ENCODE assay signal across 26 mouse cellular contexts in the genomic region with DNA sequence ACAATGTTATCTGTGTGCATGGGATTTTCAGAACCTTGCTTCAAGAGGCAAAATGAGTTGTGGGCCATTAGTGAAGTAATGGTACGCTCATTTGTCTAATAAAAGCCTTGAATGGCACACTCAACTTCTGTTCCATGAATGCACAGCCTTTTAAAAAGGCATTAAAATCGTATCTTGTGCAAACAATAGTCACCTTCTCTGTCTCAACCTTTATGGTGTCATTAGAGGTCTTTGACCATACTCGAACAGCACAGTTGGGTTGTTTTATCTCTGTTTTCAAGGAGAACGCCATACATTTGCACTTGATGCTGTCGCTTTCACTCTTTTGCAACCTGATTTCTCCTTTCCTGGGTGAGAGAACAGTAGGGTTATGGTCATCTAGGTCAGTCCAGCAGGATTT. TPM values are rescaled to one million over a fixed set of nuclear protein-coding genes. Genes with fewer than 3 reads are reported as not detected.
A peak's percentile ranks its signal among the peaks of the same experiment; 100 is the strongest.
DNase-seq lines count a peak whose midpoint lies in the region; ATAC-seq and TF ChIP-seq lines count a peak whose summit lies in the region.
"Had no signal": no experiment of that assay in that cellular context is flagged by ENCODE, and none has a peak within 500 bp of the region (broad histone marks: within the 10 kb centered on the region; RNA-seq: fewer than 3 reads in every experiment).

No protein-coding gene starts in this region.

- H3K27ac ChIP-seq in stomach, embryonic 14.5 days (ENCODE audit: low read length): no peak overlapping the region
- no peak overlapping the region for H3K27ac ChIP-seq in stomach, postnatal 0 days (replicated peaks)
- H3K27ac ChIP-seq in intestine, embryonic 16.5 days (ENCODE audit: low read length): no peak overlapping the region
- H3K27ac ChIP-seq: embryonic facial prominence, embryonic 10.5 days; embryonic facial prominence, embryonic 12.5 days; forebrain, embryonic 12.5 days had no signal

- no peaks in the 10 kb centered on the region for H3K27me3 ChIP-seq in stomach, embryonic 14.5 days (ENCODE audit: control insufficient read depth, insufficient read depth, low read length)
- H3K27me3 ChIP-seq in stomach, postnatal 0 days (ENCODE audit: control insufficient read depth, insufficient read depth, low read length): no peaks in the 10 kb centered on the region
- H3K27me3 ChIP-seq in intestine, embryonic 16.5 days (replicated peaks; ENCODE audit: control insufficient read depth, insufficient read depth, low read length): 0 out of 2 replicates have a peak, but pooled peaks cover 5% of the 10 kb centered on the region
- H3K27me3 ChIP-seq: CH12.LX; embryonic facial prominence, embryonic 12.5 days; forebrain, embryonic 12.5 days; Patski had no signal

- no peak overlapping the region for H3K4me2 ChIP-seq in stomach, embryonic 14.5 days (replicated peaks; ENCODE audit: low read depth, low read length)
- no peak overlapping the region for H3K4me2 ChIP-seq in stomach, postnatal 0 days (replicated peaks; ENCODE audit: low read depth)
- H3K4me2 ChIP-seq in intestine, embryonic 16.5 days (ENCODE audit: low read depth, low read length): no peak overlapping the region
- H3K4me2 ChIP-seq: embryonic facial prominence, embryonic 12.5 days; forebrain, embryonic 12.5 days had no signal

- no peak overlapping the region for H3K4me3 ChIP-seq in stomach, embryonic 14.5 days (ENCODE audit: low read depth, low read length)
- H3K4me3 ChIP-seq in stomach, postnatal 0 days (ENCODE audit: low read depth, low read length): no peak overlapping the region
- H3K4me3 ChIP-seq in intestine, embryonic 16.5 days (ENCODE audit: low read length): no peak overlapping the region
- H3K4me3 ChIP-seq: embryonic facial prominence, embryonic 10.5 days; embryonic facial prominence, embryonic 12.5 days; forebrain, embryonic 12.5 days had no signal

- TF ChIP-seq CTCF in stomach, postnatal 0 days (IDR thresholded peaks at IDR 0.05; ENCODE audit: low read depth): no peak

- TF ChIP-seq EP300 in stomach, postnatal 0 days (optimal IDR thresholded peaks at IDR 0.05): no peak

- DNase-seq in stomach, postnatal 0 days (ENCODE audit: low spot score): no peak
- no peak for DNase-seq in cerebellum, postnatal 36 days
- no peak for DNase-seq in adrenal gland, adult 18-20 months (ENCODE audit: low spot score in 2 of 2)
- DNase-seq: adrenal gland, adult 2 months; adrenal gland, postnatal 10 days; adrenal gland, postnatal 25 days; B cell, adult 2 months; cerebellum, adult 11 months; cerebellum, adult 18-20 months; cerebellum, adult 8-10 months; cerebellum, adult 9-11 months; cerebellum, postnatal 14 days had no signal

- H3K9ac ChIP-seq in stomach, embryonic 14.5 days (replicated peaks; ENCODE audit: low read depth, low read length): no peak overlapping the region
- no peak overlapping the region for H3K9ac ChIP-seq in stomach, postnatal 0 days (ENCODE audit: low read length)
- no peak overlapping the region for H3K9ac ChIP-seq in intestine, embryonic 16.5 days (ENCODE audit: low read depth, low read length)
- H3K9ac ChIP-seq: embryonic facial prominence, embryonic 12.5 days; forebrain, embryonic 12.5 days had no signal

- WGBS in stomach, embryonic 14.5 days: 51% methylated on average over 5 of the region's 5 CpGs
- 54% methylated on average over 5 of the region's 5 CpGs for WGBS in stomach, postnatal 0 days
- 47% methylated on average over 5 of the region's 5 CpGs for WGBS in intestine, embryonic 16.5 days

- no peaks in the 10 kb centered on the region for H3K4me1 ChIP-seq in stomach, embryonic 14.5 days (ENCODE audit: control insufficient read depth, insufficient read depth, low read length)
- no peaks in the 10 kb centered on the region for H3K4me1 ChIP-seq in stomach, postnatal 0 days (replicated peaks; ENCODE audit: control insufficient read depth, insufficient read depth)
- H3K4me1 ChIP-seq in intestine, embryonic 16.5 days (ENCODE audit: control insufficient read depth, insufficient read depth, low read length): 0 out of 2 replicates have a peak, but pooled peaks cover 2% of the 10 kb centered on the region
- H3K4me1 ChIP-seq: embryonic facial prominence, embryonic 10.5 days; embryonic facial prominence, embryonic 12.5 days; forebrain, embryonic 12.5 days had no signal

- H3K9me3 ChIP-seq in stomach, embryonic 14.5 days (ENCODE audit: control insufficient read depth, low read depth, low read length): no peaks in the 10 kb centered on the region
- no peaks in the 10 kb centered on the region for H3K9me3 ChIP-seq in stomach, postnatal 0 days (ENCODE audit: control insufficient read depth, low read length)
- H3K9me3 ChIP-seq in intestine, embryonic 16.5 days (ENCODE audit: control insufficient read depth, low read length): no peaks in the 10 kb centered on the region
- H3K9me3 ChIP-seq: embryonic facial prominence, embryonic 10.5 days; embryonic facial prominence, embryonic 12.5 days; forebrain, embryonic 12.5 days; G1E had no signal

- no peaks in the 10 kb centered on the region for H3K36me3 ChIP-seq in stomach, embryonic 14.5 days (ENCODE audit: control insufficient read depth, insufficient read depth, low read length)
- H3K36me3 ChIP-seq in stomach, postnatal 0 days (ENCODE audit: control insufficient read depth, insufficient read depth, low read length): no peaks in the 10 kb centered on the region
- no peaks in the 10 kb centered on the region for H3K36me3 ChIP-seq in intestine, embryonic 16.5 days (ENCODE audit: control insufficient read depth, insufficient read depth, low read length)
- H3K36me3 ChIP-seq: embryonic facial prominence, embryonic 10.5 days; embryonic facial prominence, embryonic 12.5 days; forebrain, embryonic 12.5 days; G1E had no signal

- ATAC-seq in stomach, embryonic 14.5 days (ENCODE audit: insufficient number of reproducible peaks, insufficient read depth, low FRiP score, low read depth): 0 out of 2 replicates have a peak, but pooled peaks have one; percentile 18
- no peak for ATAC-seq in stomach, postnatal 0 days (ENCODE audit: low FRiP score, low TSS enrichment)
- ATAC-seq in intestine, embryonic 16.5 days: peak; percentile 86
- ATAC-seq: activated CD4-positive, CD25-positive, alpha-beta regulatory T cell, adult 4 months; CD4-positive, CD25-positive, alpha-beta regulatory T cell, adult 4 months; forebrain, embryonic 14.5 days; forebrain, embryonic 16.5 days; Patski had no signal

RNA-seq across cellular contexts. Expression of a gene that starts 3.7 kb away (rescaled TPM):
- polyA plus RNA-seq in stomach, embryonic 14.5 days (2014; fragmentation: Nextera tagmentation; extraction: Ambion mirVana): not detected in 2 replicates
- polyA plus RNA-seq in stomach, postnatal 0 days (2015; fragmentation: Nextera tagmentation; extraction: Ambion mirVana): not detected in 2 replicates
- not detected in 2 replicates for polyA plus RNA-seq in intestine, embryonic 16.5 days (2015; fragmentation: Nextera tagmentation; extraction: Ambion mirVana)
- total RNA-seq in adrenal gland, adult 18-20 months (2021): not detected
- total RNA-seq: adrenal gland, adult 2 months; adrenal gland, postnatal 10 days; adrenal gland, postnatal 25 days; adrenal gland, postnatal 4 days had no signal
- polyA plus RNA-seq: activated CD4-positive, CD25-positive, alpha-beta regulatory T cell, adult 4 months; adrenal gland, adult 2 months; CD4-positive, CD25-positive, alpha-beta regulatory T cell, adult 4 months; embryonic facial prominence, embryonic 12.5 days; embryonic facial prominence, embryonic 14.5 days; forebrain, embryonic 12.5 days; forebrain, embryonic 14.5 days; forebrain, embryonic 16.5 days; G1E; Patski had no signal
